Mouse (Mus musculus): ENCODE measurements at regions not wholly inside any gene's neighbourhood (a gene's known extent, or its start where the extent isn't known, plus 50 kb on each side); places are given as distances from the start of the nearest gene placed in this dataset.

- H3K36me3 ChIP-seq (replicated peaks): no peaks in the 10 kb centered on the region
- H3K4me1 ChIP-seq (ENCODE audit: insufficient read depth, low read depth, low read length): no peaks in the 10 kb centered on the region
- TF ChIP-seq GATA1 (IDR thresholded peaks at IDR 0.05; ENCODE audit: borderline replicate concordance, low read length) (no peak), GATA2 (IDR thresholded peaks at IDR 0.05; ENCODE audit: borderline replicate concordance, low read depth, low read length) (no peak), POLR2AphosphoS5 (IDR thresholded peaks at IDR 0.05; ENCODE audit: insufficient replicate concordance, low read depth, low read length) (no peak), CTCF (IDR thresholded peaks at IDR 0.05; ENCODE audit: low read depth, low read length) (no peak)
- H3K27me3 ChIP-seq (ENCODE audit: insufficient read depth, low read length): no peaks in the 10 kb centered on the region
- no peak for DNase-seq (ENCODE audit: low spot score)
- no peak overlapping the region for H3K4me3 ChIP-seq (ENCODE audit: low read depth, low read length)
- H3K9me3 ChIP-seq (replicated peaks): no peaks in the 10 kb centered on the region
- ATAC-seq (ENCODE audit: extremely low read depth, insufficient number of reproducible peaks, low FRiP score, poor library complexity, severe bottlenecking): no peak
These were observed 320.2 kb upstream of the Ubash3b start for GRCm38 (mm10) chr9:41481611-41482266.

GRCm38 (mm10) chr9:41479854-41480749 is 318.6 kb upstream of the Ubash3b start:
- Histone ChIP-seq H3K36me3 (replicated peaks) (no peaks in the 10 kb centered on the region), H3K27me3 (ENCODE audit: insufficient read depth, low read length) (no peaks in the 10 kb centered on the region), H3K9me3 (replicated peaks) (no peaks in the 10 kb centered on the region), H3K4me1 (ENCODE audit: insufficient read depth, low read depth, low read length) (no peaks in the 10 kb centered on the region), H3K4me3 (ENCODE audit: low read depth, low read length) (no peak overlapping the region)
- no peak for DNase-seq (ENCODE audit: low spot score)
- ATAC-seq (ENCODE audit: extremely low read depth, insufficient number of reproducible peaks, low FRiP score, poor library complexity, severe bottlenecking): no peak
- no peak for TF ChIP-seq CTCF (IDR thresholded peaks at IDR 0.05; ENCODE audit: low read depth, low read length)
- no peak for TF ChIP-seq GATA1 (IDR thresholded peaks at IDR 0.05; ENCODE audit: borderline replicate concordance, low read length)
- no peak for TF ChIP-seq GATA2 (IDR thresholded peaks at IDR 0.05; ENCODE audit: borderline replicate concordance, low read depth, low read length)
- no peak for TF ChIP-seq TAL1 (conservative IDR thresholded peaks at IDR 0.05; ENCODE audit: low read depth, low read length)
- no peak for TF ChIP-seq POLR2AphosphoS5 (IDR thresholded peaks at IDR 0.05; ENCODE audit: insufficient replicate concordance, low read depth, low read length)

GRCm38 (mm10) chr9:41479085-41479484 is 317.6 kb upstream of the Ubash3b start:
- Histone ChIP-seq H3K4me1 (ENCODE audit: insufficient read depth, low read depth, low read length) (no peaks in the 10 kb centered on the region), H3K36me3 (replicated peaks) (no peaks in the 10 kb centered on the region), H3K4me3 (ENCODE audit: low read depth, low read length) (no peak overlapping the region), H3K27me3 (ENCODE audit: insufficient read depth, low read length) (no peaks in the 10 kb centered on the region), H3K9me3 (replicated peaks) (no peaks in the 10 kb centered on the region)
- ATAC-seq (ENCODE audit: extremely low read depth, insufficient number of reproducible peaks, low FRiP score, poor library complexity, severe bottlenecking): no peak
- no peak for DNase-seq (ENCODE audit: low spot score)
- TF ChIP-seq POLR2AphosphoS5 (IDR thresholded peaks at IDR 0.05; ENCODE audit: insufficient replicate concordance, low read depth, low read length): no peak
- TF ChIP-seq CTCF (IDR thresholded peaks at IDR 0.05; ENCODE audit: low read depth, low read length): no peak
- TF ChIP-seq GATA2 (IDR thresholded peaks at IDR 0.05; ENCODE audit: borderline replicate concordance, low read depth, low read length): no peak
- TF ChIP-seq TAL1 (conservative IDR thresholded peaks at IDR 0.05; ENCODE audit: low read depth, low read length): no peak
- TF ChIP-seq GATA1 (IDR thresholded peaks at IDR 0.05; ENCODE audit: borderline replicate concordance, low read length): no peak

GRCm38 (mm10) chr9:41478106-41478848 is 316.8 kb upstream of the Ubash3b start:
- H3K4me1 ChIP-seq (ENCODE audit: insufficient read depth, low read depth, low read length): no peaks in the 10 kb centered on the region
- H3K27me3 ChIP-seq (ENCODE audit: insufficient read depth, low read length): no peaks in the 10 kb centered on the region
- DNase-seq (ENCODE audit: low spot score): no peak
- no peaks in the 10 kb centered on the region for H3K9me3 ChIP-seq (replicated peaks)
- H3K4me3 ChIP-seq (ENCODE audit: low read depth, low read length): no peak overlapping the region
- no peak for ATAC-seq (ENCODE audit: extremely low read depth, insufficient number of reproducible peaks, low FRiP score, poor library complexity, severe bottlenecking)
- TF ChIP-seq POLR2AphosphoS5 (IDR thresholded peaks at IDR 0.05; ENCODE audit: insufficient replicate concordance, low read depth, low read length) (no peak), GATA2 (IDR thresholded peaks at IDR 0.05; ENCODE audit: borderline replicate concordance, low read depth, low read length) (no peak), TAL1 (conservative IDR thresholded peaks at IDR 0.05; ENCODE audit: low read depth, low read length) (no peak), GATA1 (IDR thresholded peaks at IDR 0.05; ENCODE audit: borderline replicate concordance, low read length) (no peak), CTCF (IDR thresholded peaks at IDR 0.05; ENCODE audit: low read depth, low read length) (no peak)
- no peaks in the 10 kb centered on the region for H3K36me3 ChIP-seq (replicated peaks)

GRCm38 (mm10) chr9:41475326-41475725 is 313.8 kb upstream of the Ubash3b start:
- no peaks in the 10 kb centered on the region for H3K27me3 ChIP-seq (ENCODE audit: insufficient read depth, low read length)
- H3K4me3 ChIP-seq (ENCODE audit: low read depth, low read length): no peak overlapping the region
- no peaks in the 10 kb centered on the region for H3K36me3 ChIP-seq (replicated peaks)
- DNase-seq (ENCODE audit: low spot score) (no peak), ATAC-seq (ENCODE audit: extremely low read depth, insufficient number of reproducible peaks, low FRiP score, poor library complexity, severe bottlenecking) (no peak)
- H3K4me1 ChIP-seq (ENCODE audit: insufficient read depth, low read depth, low read length): no peaks in the 10 kb centered on the region
- TF ChIP-seq CTCF (IDR thresholded peaks at IDR 0.05; ENCODE audit: low read depth, low read length) (no peak), GATA2 (IDR thresholded peaks at IDR 0.05; ENCODE audit: borderline replicate concordance, low read depth, low read length) (no peak), GATA1 (IDR thresholded peaks at IDR 0.05; ENCODE audit: borderline replicate concordance, low read length) (no peak), TAL1 (conservative IDR thresholded peaks at IDR 0.05; ENCODE audit: low read depth, low read length) (no peak), POLR2AphosphoS5 (IDR thresholded peaks at IDR 0.05; ENCODE audit: insufficient replicate concordance, low read depth, low read length) (no peak)
- H3K9me3 ChIP-seq (replicated peaks): no peaks in the 10 kb centered on the region

GRCm38 (mm10) chr9:41474945-41475297 is 313.4 kb upstream of the Ubash3b start:
- Histone ChIP-seq H3K4me1 (ENCODE audit: insufficient read depth, low read depth, low read length) (no peaks in the 10 kb centered on the region), H3K4me3 (ENCODE audit: low read depth, low read length) (no peak overlapping the region), H3K27me3 (ENCODE audit: insufficient read depth, low read length) (no peaks in the 10 kb centered on the region), H3K9me3 (replicated peaks) (no peaks in the 10 kb centered on the region), H3K36me3 (replicated peaks) (no peaks in the 10 kb centered on the region)
- DNase-seq (ENCODE audit: low spot score) (no peak), ATAC-seq (ENCODE audit: extremely low read depth, insufficient number of reproducible peaks, low FRiP score, poor library complexity, severe bottlenecking) (no peak)
- TF ChIP-seq POLR2AphosphoS5 (IDR thresholded peaks at IDR 0.05; ENCODE audit: insufficient replicate concordance, low read depth, low read length) (no peak), GATA2 (IDR thresholded peaks at IDR 0.05; ENCODE audit: borderline replicate concordance, low read depth, low read length) (no peak), TAL1 (conservative IDR thresholded peaks at IDR 0.05; ENCODE audit: low read depth, low read length) (no peak), GATA1 (IDR thresholded peaks at IDR 0.05; ENCODE audit: borderline replicate concordance, low read length) (no peak), CTCF (IDR thresholded peaks at IDR 0.05; ENCODE audit: low read depth, low read length) (no peak)

Data from G1E (cell line).